16 mouse cellular contexts compared by ENCODE assay signal in genomic region chr2:122137839-122138465, GRCm38 (mm10). TPM values are rescaled to one million over a fixed set of nuclear protein-coding genes. Genes with fewer than 3 reads are reported as not detected.
DNase-seq lines count a peak whose midpoint lies in the region; ATAC-seq and TF ChIP-seq lines count a peak whose summit lies in the region.
"Had no signal": no experiment of that assay in that cellular context is flagged by ENCODE, and none has a peak within 500 bp of the region (broad histone marks: within the 10 kb centered on the region; RNA-seq: fewer than 3 reads in every experiment).

No protein-coding gene starts in this region.

- H3K27me3 ChIP-seq in MEL (ENCODE audit: control insufficient read depth in 1 of 2, insufficient read depth in 2 of 2, low read length in 2 of 2) = no peaks in the 10 kb centered on the region
- H3K27me3 ChIP-seq in forebrain, embryonic 14.5 days (replicated peaks; ENCODE audit: control insufficient read depth, insufficient read depth, low read length) = no peaks in the 10 kb centered on the region
- no peaks in the 10 kb centered on the region for H3K27me3 ChIP-seq in forebrain, embryonic 12.5 days
- no peaks in the 10 kb centered on the region for H3K27me3 ChIP-seq in forebrain, embryonic 10.5 days (ENCODE audit: poor library complexity, severe bottlenecking)
- H3K27me3 ChIP-seq: limb, embryonic 15.5 days had no signal

- no peak for TF ChIP-seq RAD21 in MEL (IDR thresholded peaks at IDR 0.05; ENCODE audit: low read depth, low read length)

- peaks cover 18 to 24% of the 10 kb centered on the region in 2 experiments for H3K4me1 ChIP-seq in MEL (ENCODE audit: control insufficient read depth in 1 of 2, insufficient read depth in 2 of 2, low read length in 2 of 2)
- H3K4me1 ChIP-seq in forebrain, embryonic 14.5 days (ENCODE audit: control insufficient read depth, insufficient read depth, low read length) = no peaks in the 10 kb centered on the region
- H3K4me1 ChIP-seq in forebrain, embryonic 12.5 days = no peaks in the 10 kb centered on the region
- H3K4me1 ChIP-seq in forebrain, embryonic 10.5 days = no peaks in the 10 kb centered on the region
- H3K4me1 ChIP-seq: hindbrain, embryonic 13.5 days; limb, embryonic 15.5 days had no signal

- H3K9ac ChIP-seq in MEL (ENCODE audit: control insufficient read depth, low read depth, low read length, poor library complexity, severe bottlenecking) = no peak overlapping the region
- no peak overlapping the region for H3K9ac ChIP-seq in forebrain, embryonic 14.5 days (ENCODE audit: low read length)
- H3K9ac ChIP-seq in forebrain, embryonic 12.5 days = no peak overlapping the region
- H3K9ac ChIP-seq: hindbrain, embryonic 13.5 days; limb, embryonic 15.5 days had no signal

- TF ChIP-seq CTCF in MEL (IDR thresholded peaks at IDR 0.05 in 2 of 3, conservative IDR thresholded peaks at IDR 0.05 in 1 of 3; ENCODE audit: control insufficient read depth in 1 of 3, insufficient read depth in 1 of 3, low read depth in 2 of 3, low read length in 3 of 3, poor library complexity in 1 of 3, severe bottlenecking in 1 of 3) = no peak

- TF ChIP-seq POLR2A in MEL (IDR thresholded peaks at IDR 0.05; ENCODE audit: control insufficient read depth in 1 of 2, insufficient read depth in 1 of 2, low read depth in 1 of 2, low read length in 2 of 2, poor library complexity in 1 of 2) = no peak

- no peak overlapping the region for H3K4me2 ChIP-seq in forebrain, embryonic 14.5 days (ENCODE audit: low read length)
- no peak overlapping the region for H3K4me2 ChIP-seq in forebrain, embryonic 12.5 days
- H3K4me2 ChIP-seq: hindbrain, embryonic 13.5 days; limb, embryonic 15.5 days had no signal

- peak; percentile 43 for DNase-seq in 416B (ENCODE audit: low read depth)
- DNase-seq in MEL (ENCODE audit: low read depth, low spot score) = peak; percentile 87
- peak; percentile 64 for DNase-seq in induced T-regulatory cell, adult 2 months (ENCODE audit: low read depth)
- no peak for DNase-seq in left cerebral cortex, adult 11 months (ENCODE audit: low spot score)
- DNase-seq in forebrain, embryonic 14.5 days (ENCODE audit: low spot score) = no peak
- DNase-seq in forebrain, embryonic 10.5 days (ENCODE audit: extremely low spot score, low spot score) = no peak
- DNase-seq: gastrocnemius, adult 2 months; thymus, postnatal 36 days had no signal

- peak; percentile 86 to 88 for TF ChIP-seq EP300 in MEL (IDR thresholded peaks at IDR 0.05; ENCODE audit: low read depth in 1 of 2, low read length in 2 of 2)

- H3K4me3 ChIP-seq in MEL (ENCODE audit: control insufficient read depth in 1 of 2, insufficient read depth in 1 of 2, low read depth in 2 of 2, low read length in 2 of 2) = no peak overlapping the region
- H3K4me3 ChIP-seq in forebrain, embryonic 14.5 days (ENCODE audit: low read depth, low read length) = no peak overlapping the region
- no peak overlapping the region for H3K4me3 ChIP-seq in forebrain, embryonic 12.5 days (replicated peaks)
- no peak overlapping the region for H3K4me3 ChIP-seq in forebrain, embryonic 10.5 days
- H3K4me3 ChIP-seq: gastrocnemius, adult 2 months; hindbrain, embryonic 13.5 days; limb, embryonic 15.5 days had no signal

- no peaks in the 10 kb centered on the region for H3K79me2 ChIP-seq in MEL (ENCODE audit: control insufficient read depth, insufficient read depth, low read length, poor library complexity)

- peak; percentile 70 for ATAC-seq in megakaryocyte, adult 5-6 weeks (ENCODE audit: poor library complexity, severe bottlenecking)
- ATAC-seq in forebrain, embryonic 14.5 days = no peak
- ATAC-seq in forebrain, embryonic 12.5 days (ENCODE audit: low FRiP score) = no peak

- H3K36me3 ChIP-seq in MEL (ENCODE audit: control insufficient read depth in 1 of 2, insufficient read depth in 2 of 2, low read length in 2 of 2) = peaks cover 0 to 25% of the 10 kb centered on the region in 2 experiments; a peak in 2 of 4 replicates
- H3K36me3 ChIP-seq in forebrain, embryonic 14.5 days (ENCODE audit: control insufficient read depth, insufficient read depth, low read length) = no peaks in the 10 kb centered on the region
- no peaks in the 10 kb centered on the region for H3K36me3 ChIP-seq in forebrain, embryonic 12.5 days (replicated peaks)
- H3K36me3 ChIP-seq in forebrain, embryonic 10.5 days (replicated peaks) = no peaks in the 10 kb centered on the region
- H3K36me3 ChIP-seq: hindbrain, embryonic 13.5 days; limb, embryonic 15.5 days had no signal

- H3K9me3 ChIP-seq in MEL (replicated peaks; ENCODE audit: insufficient read depth, low read length) = no peaks in the 10 kb centered on the region
- no peaks in the 10 kb centered on the region for H3K9me3 ChIP-seq in forebrain, embryonic 14.5 days (replicated peaks; ENCODE audit: control insufficient read depth, low read length)
- no peaks in the 10 kb centered on the region for H3K9me3 ChIP-seq in forebrain, embryonic 12.5 days
- H3K9me3 ChIP-seq in forebrain, embryonic 10.5 days = no peaks in the 10 kb centered on the region
- H3K9me3 ChIP-seq: hindbrain, embryonic 13.5 days; limb, embryonic 15.5 days had no signal

- peak overlapping the region; percentile 44 for H3K27ac ChIP-seq in MEL (ENCODE audit: control insufficient read depth, low read depth, low read length)
- no peak overlapping the region for H3K27ac ChIP-seq in forebrain, embryonic 14.5 days (ENCODE audit: low read depth, low read length)
- H3K27ac ChIP-seq in forebrain, embryonic 12.5 days = no peak overlapping the region
- H3K27ac ChIP-seq in forebrain, embryonic 10.5 days = no peak overlapping the region
- H3K27ac ChIP-seq: gastrocnemius, adult 2 months; hindbrain, embryonic 13.5 days; limb, embryonic 15.5 days had no signal

- WGBS in forebrain, embryonic 14.5 days = 64% methylated on average over 5 of the region's 5 CpGs
- WGBS in forebrain, embryonic 12.5 days = 71% methylated on average over 5 of the region's 5 CpGs
- WGBS in forebrain, embryonic 10.5 days = 64% methylated on average over 5 of the region's 5 CpGs

TF ChIP-seq in MEL, 35 proteins besides CTCF, POLR2A, EP300 and RAD21 (continues in another document):
- TF ChIP-seq SIN3A (IDR thresholded peaks at IDR 0.05; ENCODE audit: low read length) (peak; percentile 86), USF1 (IDR thresholded peaks at IDR 0.05; ENCODE audit: low read depth, low read length) (peak; percentile 58; the same call in 1 of the 2 replicates), RCOR1 (IDR thresholded peaks at IDR 0.05; ENCODE audit: low read depth, low read length) (peak; percentile 94), GATA1 (IDR thresholded peaks at IDR 0.05; ENCODE audit: low read depth, low read length) (peak; percentile 91)

RNA-seq across cellular contexts. Expression of gene B2m, which starts 9.5 kb away (rescaled TPM):
- total RNA-seq in MEL (2012; rRNA removed) = 108 and 135 TPM in 2 replicates
- 1,000 to 10,000 TPM in 1 of 2 experiments, 100 to 1,000 TPM in 1; 229 to 1,161 TPM for polyA plus RNA-seq in MEL (2012; ENCODE audit: insufficient read depth in 1 of 2, insufficient read length in 2 of 2, low read depth in 1 of 2, low replicate concordance in 2 of 2, missing spikeins in 1 of 2)
- total RNA-seq in megakaryocyte, adult 5-6 weeks (2015) = 5,498 and 5,622 TPM in 2 replicates
- total RNA-seq in megakaryocyte, adult 5-6 weeks (2017) = 2,725 and 3,039 TPM in 2 replicates
- 89.8 and 92.2 TPM in 2 replicates for polyA plus RNA-seq in forebrain, embryonic 14.5 days (2014; fragmentation: Nextera tagmentation; extraction: Ambion mirVana)
- polyA plus RNA-seq in forebrain, embryonic 12.5 days (2016; fragmentation: Nextera tagmentation; extraction: Ambion mirVana) = 80.0 and 89.6 TPM in 2 replicates
- polyA plus RNA-seq in forebrain, embryonic 10.5 days (2016; fragmentation: Nextera tagmentation; extraction: Ambion mirVana) = 89.2 and 89.5 TPM in 2 replicates

RNA-seq across cellular contexts. Expression of gene Spg11, which starts 19.8 kb away (rescaled TPM):
- 5.9 TPM in 2 replicates for total RNA-seq in MEL (2012; rRNA removed)
- polyA plus RNA-seq in MEL (2012; ENCODE audit: insufficient read depth in 1 of 2, insufficient read length in 2 of 2, low read depth in 1 of 2, low replicate concordance in 2 of 2, missing spikeins in 1 of 2) = 1 to 10 TPM in 1 of 2 experiments, not detected in 1; 6.9 TPM
- 11.2 TPM in 2 replicates for total RNA-seq in megakaryocyte, adult 5-6 weeks (2015)
- total RNA-seq in megakaryocyte, adult 5-6 weeks (2017) = 14.8 and 15.3 TPM in 2 replicates
- polyA plus RNA-seq in forebrain, embryonic 14.5 days (2014; fragmentation: Nextera tagmentation; extraction: Ambion mirVana) = 8.2 and 9.6 TPM in 2 replicates
- 15.3 and 16.9 TPM in 2 replicates for polyA plus RNA-seq in forebrain, embryonic 12.5 days (2016; fragmentation: Nextera tagmentation; extraction: Ambion mirVana)
- polyA plus RNA-seq in forebrain, embryonic 10.5 days (2016; fragmentation: Nextera tagmentation; extraction: Ambion mirVana) = 13.5 and 13.6 TPM in 2 replicates

RNA-seq across cellular contexts. Expression of gene Trim69, which starts 22.5 kb away (rescaled TPM):
- total RNA-seq in MEL (2012; rRNA removed) = not detected in 2 replicates
- polyA plus RNA-seq in MEL (2012; ENCODE audit: insufficient read depth in 1 of 2, insufficient read length in 2 of 2, low read depth in 1 of 2, low replicate concordance in 2 of 2, missing spikeins in 1 of 2) = under 1 TPM in 1 of 2 experiments, not detected in 1; 0.04 TPM
- not detected in 2 replicates for total RNA-seq in megakaryocyte, adult 5-6 weeks (2015)
- 0.33 TPM in 1 of 2 replicates, not detected in the other for total RNA-seq in megakaryocyte, adult 5-6 weeks (2017)
- not detected in 2 replicates for polyA plus RNA-seq in forebrain, embryonic 14.5 days (2014; fragmentation: Nextera tagmentation; extraction: Ambion mirVana)
- not detected in 2 replicates for polyA plus RNA-seq in forebrain, embryonic 12.5 days (2016; fragmentation: Nextera tagmentation; extraction: Ambion mirVana)
- polyA plus RNA-seq in forebrain, embryonic 10.5 days (2016; fragmentation: Nextera tagmentation; extraction: Ambion mirVana) = 0.09 TPM in 1 of 2 replicates, not detected in the other
- total RNA-seq: gastrocnemius, adult 2 months; left cerebral cortex, adult 18-20 months had no signal
- polyA plus RNA-seq: brain, embryonic 14.5 days; hindbrain, embryonic 13.5 days; kidney, embryonic 16.5 days; neural tube, embryonic 11.5 days had no signal

RNA-seq across cellular contexts. Expression of gene Patl2, which starts 48.0 kb away (rescaled TPM):
- total RNA-seq in MEL (2012; rRNA removed) = 0.58 and 0.72 TPM in 2 replicates
- polyA plus RNA-seq in MEL (2012; ENCODE audit: insufficient read depth in 1 of 2, insufficient read length in 2 of 2, low read depth in 1 of 2, low replicate concordance in 2 of 2, missing spikeins in 1 of 2) = under 1 TPM in 1 of 2 experiments, not detected in 1; 0.84 TPM
- not detected in 2 replicates for total RNA-seq in megakaryocyte, adult 5-6 weeks (2015)
- not detected in 2 replicates for total RNA-seq in megakaryocyte, adult 5-6 weeks (2017)
- not detected in 2 replicates for polyA plus RNA-seq in forebrain, embryonic 14.5 days (2014; fragmentation: Nextera tagmentation; extraction: Ambion mirVana)
- polyA plus RNA-seq in forebrain, embryonic 12.5 days (2016; fragmentation: Nextera tagmentation; extraction: Ambion mirVana) = not detected in 2 replicates
- polyA plus RNA-seq in forebrain, embryonic 10.5 days (2016; fragmentation: Nextera tagmentation; extraction: Ambion mirVana) = not detected in 2 replicates
- total RNA-seq: gastrocnemius, adult 2 months had no signal
- polyA plus RNA-seq: brain, embryonic 14.5 days; hindbrain, embryonic 13.5 days; kidney, embryonic 16.5 days; limb, embryonic 15.5 days; neural tube, embryonic 11.5 days had no signal

RNA-seq across cellular contexts. Expression of gene Terb2, which starts 48.1 kb away (rescaled TPM):
- not detected in 2 replicates for total RNA-seq in MEL (2012; rRNA removed)
- polyA plus RNA-seq in MEL (2012; ENCODE audit: insufficient read depth in 1 of 2, insufficient read length in 2 of 2, low read depth in 1 of 2, low replicate concordance in 2 of 2, missing spikeins in 1 of 2) = not detected
- not detected in 2 replicates for total RNA-seq in megakaryocyte, adult 5-6 weeks (2015)
- not detected in 2 replicates for total RNA-seq in megakaryocyte, adult 5-6 weeks (2017)
- not detected in 2 replicates for polyA plus RNA-seq in forebrain, embryonic 14.5 days (2014; fragmentation: Nextera tagmentation; extraction: Ambion mirVana)
- polyA plus RNA-seq in forebrain, embryonic 12.5 days (2016; fragmentation: Nextera tagmentation; extraction: Ambion mirVana) = not detected in 2 replicates
- polyA plus RNA-seq in forebrain, embryonic 10.5 days (2016; fragmentation: Nextera tagmentation; extraction: Ambion mirVana) = not detected in 2 replicates
- total RNA-seq: gastrocnemius, adult 2 months; left cerebral cortex, adult 18-20 months had no signal
- polyA plus RNA-seq: brain, embryonic 14.5 days; hindbrain, embryonic 13.5 days; kidney, embryonic 16.5 days; limb, embryonic 15.5 days; neural tube, embryonic 11.5 days had no signal

Comparison
In these comparisons a context has a peak if more than half of its experiments do, and no peak if none do; other contexts are left out.
1. DNase-seq: peak in 416B (single experiment), MEL (single experiment) and induced T-regulatory cell, adult 2 months (single experiment); none in left cerebral cortex, adult 11 months (single experiment), forebrain, embryonic 14.5 days (single experiment) and forebrain, embryonic 10.5 days (single experiment).